11 mouse cellular contexts compared by ENCODE assay signal in genomic region chr3:62470179-62470578, GRCm38 (mm10).
"Had no signal": no experiment of that assay in that cellular context is flagged by ENCODE, and none has a peak within 500 bp of the region (broad histone marks: within the 10 kb centered on the region; RNA-seq: fewer than 3 reads in every experiment).

No protein-coding gene starts in this region.

- ATAC-seq: liver, embryonic 12.5 days; midbrain, embryonic 16.5 days had no signal

- H3K4me2 ChIP-seq: limb, embryonic 15.5 days; liver, embryonic 12.5 days; midbrain, embryonic 12.5 days had no signal

- H3K27me3 ChIP-seq: limb, embryonic 15.5 days; liver, embryonic 12.5 days; megakaryocyte, embryonic 14.5 days; midbrain, embryonic 12.5 days had no signal

- H3K9me3 ChIP-seq: limb, embryonic 15.5 days; liver, embryonic 12.5 days; megakaryocyte, embryonic 14.5 days; midbrain, embryonic 12.5 days had no signal

- H3K4me3 ChIP-seq: limb, embryonic 15.5 days; liver, embryonic 12.5 days; megakaryocyte, embryonic 14.5 days; midbrain, embryonic 12.5 days had no signal

- H3K27ac ChIP-seq: limb, embryonic 15.5 days; liver, embryonic 12.5 days; macrophage; midbrain, embryonic 12.5 days had no signal

- H3K4me1 ChIP-seq: limb, embryonic 15.5 days; liver, embryonic 12.5 days; midbrain, embryonic 12.5 days had no signal

- DNase-seq: kidney, adult 11 months; kidney, postnatal 14 days; layer of hippocampus, postnatal 36 days; right cerebral cortex, postnatal 25 days; thymus, postnatal 4 days had no signal

- H3K9ac ChIP-seq: limb, embryonic 15.5 days; liver, embryonic 12.5 days; midbrain, embryonic 12.5 days had no signal
